Mouse (Mus musculus): ENCODE data around the gene Rnf5. TPM values are rescaled to one million over a fixed set of nuclear protein-coding genes. Genes with fewer than 3 reads are reported as not detected.
A peak's percentile ranks its signal among the peaks of the same experiment; 100 is the strongest.

Rnf5 gene
- total RNA-seq, 2 experiments from 2014 or later: 81.0 to 85.5 TPM

DNA sequence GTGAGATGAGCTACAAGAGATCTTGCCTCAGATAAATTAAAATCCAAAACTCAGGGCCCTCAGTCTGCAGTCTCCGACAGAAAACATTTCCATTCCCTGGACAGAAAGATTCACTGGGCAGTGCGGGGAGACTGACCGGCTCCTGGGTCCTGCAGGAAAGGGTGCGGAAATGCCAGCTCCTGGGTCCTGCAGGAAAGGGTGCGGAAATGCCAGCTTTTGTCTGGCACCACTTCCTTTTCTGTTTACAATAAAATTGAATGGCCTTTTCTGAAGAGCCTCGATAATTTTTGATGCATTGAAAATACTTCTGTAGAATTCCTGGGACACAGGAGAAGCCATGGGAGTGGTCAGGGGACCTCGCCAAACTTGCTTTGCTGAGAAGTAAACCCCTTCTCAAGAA lies 44.4 kb downstream of the Rnf5 start:
- no peak for DNase-seq (ENCODE audit: extremely low spot score in 1 of 2, low spot score in 1 of 2)

DNA sequence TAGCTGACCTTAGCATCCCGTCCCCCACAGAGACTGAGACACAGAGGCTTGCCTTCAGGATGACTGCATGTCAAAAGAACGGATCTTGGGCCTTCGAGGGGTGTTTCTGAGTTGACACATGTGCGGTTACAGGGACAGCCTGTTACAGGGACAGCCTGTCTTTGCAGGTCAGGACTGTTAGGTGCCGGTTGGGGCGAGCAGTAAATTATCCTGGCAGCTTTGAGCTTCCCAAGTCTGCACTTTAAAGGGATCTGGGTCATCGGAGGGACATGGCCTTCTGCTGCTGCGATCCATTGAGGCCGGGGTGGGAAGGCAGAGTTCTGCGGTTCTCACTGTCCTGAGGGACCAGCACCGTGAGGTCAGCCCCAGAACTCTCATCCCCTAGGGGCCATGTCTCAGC lies 46.1 kb downstream of the Rnf5 start:
- DNase-seq (ENCODE audit: extremely low spot score in 1 of 2, low spot score in 1 of 2): no peak

- DNase-seq (ENCODE audit: extremely low spot score in 1 of 2, low spot score in 1 of 2): no peak
These were observed 47.1 kb downstream of the Rnf5 start for GRCm38 (mm10) chr17:34556406-34556805.

GRCm38 (mm10) chr17:34555483-34555882 lies 48.0 kb downstream of the Rnf5 start:
- peak; percentile 62 to 89 for DNase-seq (ENCODE audit: extremely low spot score in 1 of 2, low spot score in 1 of 2)

Other genes with a start within 250 kb of the Rnf5 start
- gene Btnl2, start 248.9 kb downstream of the Rnf5 start, total RNA-seq (2021): 1 to 10 TPM in 1 of 2 experiments, under 1 TPM in 1; 0.86 to 1.1 TPM
- not detected for gene Btnl1, start 226.6 kb downstream of the Rnf5 start, total RNA-seq (2021)
- gene BC051142, start 204.9 kb downstream of the Rnf5 start, total RNA-seq (2021): 1 to 10 TPM; 3.3 to 4.0 TPM
- gene Btnl4, start 126.4 kb downstream of the Rnf5 start, total RNA-seq (2021): not detected
- not detected for gene Btnl6, start 86.3 kb downstream of the Rnf5 start, total RNA-seq (2021)
- 10 to 100 TPM in 1 of 2 experiments, 1 to 10 TPM in 1; 9.5 to 11.2 TPM for gene Notch4, start 39.4 kb downstream of the Rnf5 start, total RNA-seq (2021)
- gene Gpsm3, start 13.9 kb downstream of the Rnf5 start, total RNA-seq (2021): 1 to 10 TPM; 1.3 to 2.1 TPM
- 10 to 100 TPM; 55.8 to 61.5 TPM for gene Pbx2, start 12.4 kb downstream of the Rnf5 start, total RNA-seq (2021)
- gene Ager, start 5.8 kb downstream of the Rnf5 start, total RNA-seq (2021): 1 to 10 TPM in 1 of 2 experiments, under 1 TPM in 1; 0.94 to 1.1 TPM
- gene Agpat1, start 572 bp upstream of the Rnf5 start, total RNA-seq (2021): 100 to 1,000 TPM; 170 to 172 TPM
- gene Egfl8, start 12.3 kb upstream of the Rnf5 start, total RNA-seq (2021): 1 to 10 TPM; 2.1 to 3.7 TPM
- 10 to 100 TPM; 42.4 to 48.4 TPM for gene Ppt2, start 24.8 kb upstream of the Rnf5 start, total RNA-seq (2021)
- gene Prrt1, start 25.8 kb upstream of the Rnf5 start, total RNA-seq (2021): 100 to 1,000 TPM; 259 to 330 TPM
- 10 to 100 TPM; 14.1 to 14.9 TPM for gene Fkbpl, start 41.1 kb upstream of the Rnf5 start, total RNA-seq (2021)
- gene Atf6b, start 43.5 kb upstream of the Rnf5 start, total RNA-seq (2021): 100 to 1,000 TPM in 1 of 2 experiments, 10 to 100 TPM in 1; 97.1 to 102 TPM
- gene Tnxb, start 66.8 kb upstream of the Rnf5 start, total RNA-seq (2021): 1 to 10 TPM; 7.1 to 9.0 TPM
- gene C4b, start 140.2 kb upstream of the Rnf5 start, total RNA-seq (2021): 10 to 100 TPM; 16.5 to 17.5 TPM
- gene Cyp21a1, start 200.9 kb upstream of the Rnf5 start, total RNA-seq (2021): under 1 TPM; 0.12 to 0.19 TPM
- gene Stk19, start 233.3 kb upstream of the Rnf5 start, total RNA-seq (2021): 10 to 100 TPM; 57.3 to 59.8 TPM
- gene Dxo, start 233.3 kb upstream of the Rnf5 start, total RNA-seq (2021): 10 to 100 TPM; 36.7 to 37.7 TPM
- 10 to 100 TPM; 64.7 to 72.4 TPM for gene Skiv2l, start 246.5 kb upstream of the Rnf5 start, total RNA-seq (2021)
- 10 to 100 TPM; 32.1 to 39.1 TPM for gene Nelfe, start 246.7 kb upstream of the Rnf5 start, total RNA-seq (2021)